Mouse (Mus musculus) heart, postnatal 0 days (tissue): ENCODE results near the gene Msl1.

Source experiments
- CTCF ChIP-seq: IDR thresholded peaks from 2 replicates; pipeline ENCODE4 v1.5.1; 2016; ENCODE audit warnings: antibody characterized with exemption, control low read depth, low read depth
- EP300 ChIP-seq: IDR thresholded peaks from 2 replicates; pipeline ENCODE4 v1.6.1; 2016; ENCODE audit warnings: antibody characterized with exemption, low read depth

DNA sequence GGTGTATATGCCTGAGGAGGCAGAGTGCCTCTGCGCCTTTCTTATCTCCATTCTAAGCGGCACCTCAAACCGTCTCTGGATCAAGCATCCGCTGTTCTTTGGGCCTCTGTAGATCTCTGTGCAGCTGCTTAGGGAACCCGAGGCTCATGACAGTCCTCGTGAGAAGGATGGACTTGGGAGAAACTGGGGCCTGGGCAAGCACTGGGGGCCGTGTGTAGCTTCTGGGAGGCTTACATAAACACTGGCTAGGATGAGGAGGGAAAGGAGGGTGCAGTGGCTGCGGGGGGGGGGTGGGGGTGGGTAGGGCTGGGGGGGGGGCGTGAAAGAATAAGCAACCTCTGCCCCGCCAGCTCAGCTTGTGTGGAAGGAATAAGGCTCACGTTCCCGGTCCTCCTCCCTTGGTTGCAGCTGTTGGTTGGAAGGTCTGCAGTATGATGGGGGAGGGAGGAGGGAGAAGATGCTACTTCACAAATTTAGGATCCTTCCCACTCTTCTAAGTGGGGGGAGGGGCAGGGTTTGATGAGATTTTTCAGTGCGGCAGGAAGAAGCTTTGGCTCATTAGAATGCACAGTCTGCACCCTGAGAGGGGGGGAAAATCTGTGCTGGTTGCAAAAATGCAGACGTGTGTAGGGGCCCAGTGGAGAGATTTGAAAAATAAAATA, 13.3 kb upstream of the Msl1 start:
- TF ChIP-seq CTCF (no peak), EP300 (no peak)
